Mouse (Mus musculus): ENCODE measurements around the gene Dhx16.

Gene Dhx16

DNA sequence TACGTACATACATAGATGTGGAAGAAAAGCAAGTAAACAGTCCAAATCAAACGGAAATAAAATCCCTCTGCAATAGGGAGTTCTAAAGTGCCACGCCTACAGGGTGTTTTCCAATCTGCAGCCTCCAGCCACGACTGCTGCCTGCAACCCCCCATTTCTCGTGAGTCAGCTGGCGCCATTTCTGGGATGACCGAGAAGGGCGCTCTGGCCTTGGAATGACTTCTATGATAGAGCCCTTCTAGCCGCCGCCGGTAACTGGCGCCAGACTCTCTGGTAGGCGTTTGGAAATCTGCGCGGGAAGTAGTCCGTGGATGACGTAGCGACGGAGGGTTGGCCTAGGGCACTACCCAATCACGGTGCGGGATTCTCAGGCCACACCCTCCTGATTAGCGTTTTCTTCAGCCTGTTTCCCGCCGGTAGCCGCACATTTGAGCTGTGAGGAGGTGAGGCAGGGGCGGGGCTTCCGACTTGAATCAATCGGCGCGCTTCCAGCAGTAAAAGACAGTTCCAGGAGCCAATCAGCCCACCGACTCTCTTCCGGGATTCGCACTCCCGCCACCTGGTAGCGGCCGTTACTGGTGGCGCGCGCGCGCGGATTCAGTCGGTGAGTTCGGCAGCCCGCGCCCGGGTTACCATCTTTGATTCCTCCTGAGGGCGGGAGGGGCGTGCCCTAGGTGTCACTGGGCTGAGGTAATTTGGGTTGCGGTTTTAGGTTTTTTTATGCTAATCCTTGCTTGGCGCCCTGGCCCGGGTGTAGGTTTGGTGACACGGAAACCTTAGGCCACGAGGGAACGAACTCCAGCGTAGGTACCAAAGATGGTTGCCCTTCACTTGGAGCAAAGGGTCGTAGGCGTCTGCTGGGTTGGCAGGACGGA lies 38.3 kb upstream of the Dhx16 start, which contains the start of gene Mdc1:
Gene Mdc1, plus strand, starts transcription at position 440 of the 875 bp plus-strand sequence.
- POLR2A ChIA-PET: interaction anchor here (0.6 to 17.7 kb wide), 91 partner anchors 8 to 598 kb away, joined by 3 to 490 read pairs (median 5); partner anchors contain the start of genes Flot1 (in 3 of the 4), Ier3 (in 3 of the 4), Mrps18b (in 3 of the 4) and Nrm (in 3 of the 4)
- CTCF ChIA-PET: interaction anchor here (0.5 to 8.3 kb wide), 21 partner anchors 20 to 1239 kb away, joined by 3 to 50 read pairs (median 4); partner anchors contain the start of genes Nrm (in 2 of the 4) and Dhx16 (in 1 of the 4)

- POLR2A ChIA-PET: interaction anchor here in 3 of 4 experiments (0.6 to 17.7 kb wide), 78 partner anchors 8 to 598 kb away, joined by 3 to 490 read pairs (median 5); partner anchors contain the start of genes Flot1 (in 3 of the 3), Ier3 (in 3 of the 3), Nrm (in 3 of the 3) and Atat1 (in 2 of the 3)
- CTCF ChIA-PET: interaction anchor here (0.5 to 8.3 kb wide), 19 partner anchors 19 to 1238 kb away, joined by 3 to 50 read pairs (median 4); partner anchors contain the start of genes Nrm (in 2 of the 4) and Dhx16 (in 1 of the 4)
These were observed 37.6 kb upstream of the Dhx16 start for GRCm38 (mm10) chr17:35842006-35842405.

GRCm38 (mm10) chr17:35843514-35843913 lies 36.1 kb upstream of the Dhx16 start:
- ChIA-PET CTCF (interaction anchor here in 3 of 4 experiments (0.6 to 4.1 kb wide), 7 partner anchors 17 to 359 kb away, joined by 3 to 23 read pairs (median 4); partner anchors contain the start of gene Nrm (in 1 of the 3)), POLR2A (interaction anchor here in 3 of 4 experiments (0.6 to 17.7 kb wide), 9 partner anchors 9 to 73 kb away, joined by 3 to 490 read pairs (median 7); partner anchors contain the start of genes Nrm (in 2 of the 3), Ppp1r18 (in 2 of the 3), Dhx16 (in 1 of the 3) and Ier3 (in 1 of the 3))

GRCm38 (mm10) chr17:35848112-35848511 lies 31.5 kb upstream of the Dhx16 start:
- CTCF ChIA-PET: interaction anchor here (0.5 to 4.5 kb wide), 16 partner anchors 10 to 109 kb away, joined by 3 to 18 read pairs (median 5); partner anchors contain the start of genes Nrm (in 2 of the 4) and Dhx16 (in 1 of the 4)

GRCm38 (mm10) chr17:35850974-35851373 lies 28.6 kb upstream of the Dhx16 start:
- ChIA-PET POLR2A (interaction anchor here in 3 of 4 experiments (0.6 to 17.7 kb wide), 11 partner anchors 8 to 87 kb away, joined by 3 to 490 read pairs (median 6); partner anchors contain the start of genes Nrm (in 3 of the 3), Ier3 (in 1 of the 3), Mdc1 (in 1 of the 3) and Ppp1r18 (in 1 of the 3)), CTCF (interaction anchor here in 2 of 4 experiments (0.6 to 1.2 kb wide), 3 partner anchors 10 to 23 kb away, joined by 3 to 4 read pairs (median 3); partner anchors contain the start of gene Nrm (in 1 of the 2))

More at GRCm38 (mm10) chr17:35848112-35848511, 31.5 kb upstream of the Dhx16 start:
- POLR2A ChIA-PET: interaction anchor here (0.7 to 17.7 kb wide), 16 partner anchors 8 to 71 kb away, joined by 3 to 490 read pairs (median 4); partner anchors contain the start of genes Nrm (in 3 of the 4), Tubb5 (in 2 of the 4), Atat1 (in 1 of the 4) and Ier3 (in 1 of the 4)

- ChIA-PET POLR2A (interaction anchor here in 3 of 4 experiments (0.6 to 19.8 kb wide), 26 partner anchors 9 to 121 kb away, joined by 3 to 490 read pairs (median 12); partner anchors contain the start of genes Mdc1 (in 3 of the 3), Dhx16 (in 2 of the 3), Ier3 (in 2 of the 3) and Tubb5 (in 2 of the 3)), CTCF (interaction anchor here in 3 of 4 experiments (1.5 to 6.7 kb wide), 4 partner anchors 12 to 24 kb away, joined by 4 to 57 read pairs (median 9); no protein-coding TSS in a partner anchor)
These were observed 20.2 kb upstream of the Dhx16 start for GRCm38 (mm10) chr17:35859371-35859770.

- ChIA-PET POLR2A (interaction anchor here (0.6 to 19.8 kb wide), 42 partner anchors 8 to 121 kb away, joined by 3 to 490 read pairs (median 6); partner anchors contain the start of genes Flot1 (in 3 of the 4), Ier3 (in 3 of the 4), Mdc1 (in 3 of the 4) and Tubb5 (in 3 of the 4)), CTCF (interaction anchor here in 3 of 4 experiments (1.5 to 6.7 kb wide), 6 partner anchors 10 to 78 kb away, joined by 3 to 57 read pairs (median 10); no protein-coding TSS in a partner anchor)
These were observed 19.8 kb upstream of the Dhx16 start for GRCm38 (mm10) chr17:35859835-35860234.

DNA sequence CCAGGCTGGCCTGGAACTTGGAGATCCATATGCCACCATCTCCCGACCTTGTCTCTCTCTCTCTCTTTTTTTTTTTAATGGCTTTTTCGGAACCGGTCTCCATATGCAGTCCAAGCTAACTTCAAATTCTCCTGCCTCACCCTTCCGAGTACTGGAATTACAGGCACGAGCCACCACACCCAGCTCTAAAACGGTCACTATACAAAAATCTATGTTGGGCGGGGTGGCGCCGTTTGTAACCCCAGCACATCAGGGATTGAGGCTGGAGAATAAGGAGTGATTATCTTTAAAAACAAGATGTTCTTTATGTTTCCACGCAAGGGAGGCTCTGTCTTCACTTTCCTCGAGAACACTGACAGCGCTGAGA lies 18.8 kb upstream of the Dhx16 start:
- ChIA-PET POLR2A (interaction anchor here (0.5 to 19.8 kb wide), 64 partner anchors 8 to 1176 kb away, joined by 3 to 490 read pairs (median 5); partner anchors contain the start of genes Ier3 (in 4 of the 4), Flot1 (in 3 of the 4), Mdc1 (in 3 of the 4) and Mrps18b (in 3 of the 4)), CTCF (interaction anchor here (0.6 to 6.7 kb wide), 22 partner anchors 10 to 328 kb away, joined by 3 to 57 read pairs (median 4); partner anchors contain the start of genes Mdc1 (in 2 of the 4), Dhx16 (in 1 of the 4) and Ier3 (in 1 of the 4))

DNA sequence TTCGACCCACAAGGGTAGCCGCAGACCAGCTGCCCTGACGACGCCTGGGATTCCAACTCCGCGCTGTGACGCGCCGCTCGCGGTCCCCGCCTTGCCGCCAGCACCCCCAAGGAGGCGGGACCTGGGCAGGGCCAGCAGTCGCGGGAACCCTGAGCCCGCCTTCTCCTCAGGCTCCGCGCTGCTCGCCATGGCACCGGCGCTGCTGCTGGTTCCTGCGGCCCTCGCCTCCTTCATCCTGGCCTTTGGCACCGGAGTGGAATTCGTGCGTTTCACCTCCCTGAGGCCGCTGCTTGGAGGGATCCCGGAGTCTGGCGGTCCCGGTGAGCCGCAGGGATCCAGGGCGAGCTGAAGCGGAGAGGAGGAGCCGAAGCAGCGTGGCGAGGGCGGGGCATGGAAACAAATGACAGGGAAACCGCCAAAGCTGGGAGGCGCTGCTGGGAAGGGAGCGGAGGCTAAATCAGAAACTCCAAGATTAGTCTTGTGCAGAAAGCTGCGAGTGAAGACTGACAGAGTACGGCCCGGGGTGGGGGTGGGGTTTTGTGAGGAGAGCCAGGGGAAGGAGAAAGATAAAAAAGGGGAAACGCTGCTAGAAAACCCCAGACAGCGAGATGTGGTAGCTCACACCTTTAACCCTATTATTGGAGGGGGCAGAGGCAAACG lies 18.3 kb upstream of the Dhx16 start, which contains the start of gene Nrm:
Gene Nrm, plus strand, starts transcription at position 121 of the 660 bp plus-strand sequence.
- POLR2A ChIA-PET: interaction anchor here (0.6 to 19.8 kb wide), 70 partner anchors 8 to 1727 kb away, joined by 3 to 490 read pairs (median 5); partner anchors contain the start of genes Ier3 (in 4 of the 4), Flot1 (in 3 of the 4), Mdc1 (in 3 of the 4) and Tubb5 (in 3 of the 4)
- CTCF ChIA-PET: interaction anchor here (0.6 to 6.7 kb wide), 30 partner anchors 10 to 328 kb away, joined by 3 to 57 read pairs (median 4); partner anchors contain the start of genes Ier3 (in 2 of the 4), Mdc1 (in 2 of the 4) and Dhx16 (in 1 of the 4)

GRCm38 (mm10) chr17:35864832-35865353 lies 14.7 kb upstream of the Dhx16 start:
- ChIA-PET CTCF (interaction anchor here (0.7 to 3.1 kb wide), 10 partner anchors 9 to 133 kb away, joined by 3 to 17 read pairs (median 6); partner anchors contain the start of gene Dhx16 (in 2 of the 4)), POLR2A (interaction anchor here (0.6 to 19.8 kb wide), 26 partner anchors 8 to 54 kb away, joined by 3 to 490 read pairs (median 4); partner anchors contain the start of genes Mdc1 (in 3 of the 4), Flot1 (in 2 of the 4), Ier3 (in 1 of the 4) and Tubb5 (in 1 of the 4))

- POLR2A ChIA-PET: interaction anchor here (0.7 to 19.8 kb wide), 25 partner anchors 7 to 72 kb away, joined by 3 to 490 read pairs (median 5); partner anchors contain the start of genes Flot1 (in 2 of the 4), Ier3 (in 2 of the 4), Mdc1 (in 2 of the 4) and Mrps18b (in 1 of the 4)
- CTCF ChIA-PET: interaction anchor here (0.6 to 3.1 kb wide), 13 partner anchors 8 to 170 kb away, joined by 3 to 17 read pairs (median 5); partner anchors contain the start of gene Dhx16 (in 3 of the 4)
These were observed 13.9 kb upstream of the Dhx16 start, which contains the start of gene Ppp1r18 for GRCm38 (mm10) chr17:35865481-35866280. Gene Ppp1r18 (plus strand): TSS chr17:35865593.

DNA sequence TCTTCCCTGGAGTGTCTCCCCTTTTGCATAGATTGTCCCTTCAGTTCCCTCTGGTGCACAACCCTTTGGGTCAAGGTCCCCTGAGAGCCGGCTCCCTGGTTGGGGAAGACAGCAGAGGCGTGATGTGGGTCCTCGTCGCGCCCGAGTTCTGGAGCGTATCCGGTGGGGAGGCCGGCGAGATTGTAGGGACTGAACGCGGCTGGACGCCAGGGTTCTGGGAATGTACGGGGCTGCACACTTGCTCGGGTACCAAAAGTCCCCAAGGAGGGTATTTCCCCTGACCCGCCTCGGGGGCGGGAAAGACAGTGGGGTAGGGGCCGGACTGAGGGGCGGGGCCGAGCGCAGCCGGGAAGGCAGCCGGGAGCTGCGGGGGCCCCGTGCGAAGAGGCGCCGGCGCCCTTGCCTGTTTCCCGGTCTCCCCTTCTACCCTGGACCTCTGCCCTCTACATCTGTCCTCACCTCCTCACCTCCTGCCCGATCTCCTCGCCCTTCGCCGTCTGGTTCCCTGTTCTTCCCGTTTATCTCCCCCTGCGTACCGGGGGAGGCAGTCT lies 13.3 kb upstream of the Dhx16 start:
- ChIA-PET POLR2A (interaction anchor here (0.5 to 19.8 kb wide), 26 partner anchors 8 to 1239 kb away, joined by 3 to 490 read pairs (median 4); partner anchors contain the start of genes Mdc1 (in 3 of the 4), Dhx16 (in 2 of the 4), Ier3 (in 2 of the 4) and Mrps18b (in 2 of the 4)), CTCF (interaction anchor here in 3 of 4 experiments (0.6 to 2.5 kb wide), 6 partner anchors 7 to 171 kb away, joined by 3 to 8 read pairs (median 5); partner anchors contain the start of genes Dhx16 (in 1 of the 3) and Flot1 (in 1 of the 3))

- ChIA-PET CTCF (interaction anchor here in 3 of 4 experiments (0.5 to 2.5 kb wide), 7 partner anchors 9 to 172 kb away, joined by 3 to 8 read pairs (median 4); partner anchors contain the start of genes Dhx16 (in 1 of the 3) and Flot1 (in 1 of the 3)), POLR2A (interaction anchor here (0.5 to 19.8 kb wide), 31 partner anchors 7 to 1240 kb away, joined by 3 to 490 read pairs (median 4); partner anchors contain the start of genes Mdc1 (in 3 of the 4), Dhx16 (in 2 of the 4), Ier3 (in 2 of the 4) and Mrps18b (in 2 of the 4))
These were observed 12.4 kb upstream of the Dhx16 start for GRCm38 (mm10) chr17:35866911-35867890.

Data from embryonic stem cell, embryonic (primary cell).